Mouse (Mus musculus): ENCODE measurements around the gene 1110051M20Rik.
A peak's percentile ranks its signal among the peaks of the same experiment; 100 is the strongest.
"Not testable (repeated sequence)": the region's sequence is repeated elsewhere in the genome, so short reads cannot be mapped to it uniquely, and the experiment has no call there.

1110051M20Rik gene

GRCm38 (mm10) chr2:91263692-91264660, 180.5 kb downstream of the 1110051M20Rik start:
- DNase-seq (ENCODE audit: low read depth, low spot score): no peak

DNA sequence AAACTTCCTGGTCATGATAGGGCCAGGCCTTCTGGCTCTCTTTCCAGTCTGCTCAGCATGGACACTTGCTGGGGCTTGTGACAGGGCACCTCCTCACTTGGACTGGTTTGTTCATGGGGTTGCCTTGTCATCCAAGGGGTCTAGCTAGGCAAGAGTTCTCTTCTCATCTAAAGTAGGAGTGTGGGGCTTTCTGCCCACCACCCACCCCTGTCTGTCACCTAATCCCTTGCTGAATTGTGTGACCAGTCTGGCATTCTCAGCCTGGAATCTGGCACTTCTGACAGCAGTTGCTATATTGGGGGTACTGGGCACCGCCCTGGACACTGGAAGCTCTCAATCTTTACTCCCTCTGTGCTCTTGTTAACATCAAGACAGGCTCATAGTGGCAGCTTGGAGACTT, 185.0 kb downstream of the 1110051M20Rik start:
- DNase-seq (ENCODE audit: low read depth, low spot score): no peak

DNA sequence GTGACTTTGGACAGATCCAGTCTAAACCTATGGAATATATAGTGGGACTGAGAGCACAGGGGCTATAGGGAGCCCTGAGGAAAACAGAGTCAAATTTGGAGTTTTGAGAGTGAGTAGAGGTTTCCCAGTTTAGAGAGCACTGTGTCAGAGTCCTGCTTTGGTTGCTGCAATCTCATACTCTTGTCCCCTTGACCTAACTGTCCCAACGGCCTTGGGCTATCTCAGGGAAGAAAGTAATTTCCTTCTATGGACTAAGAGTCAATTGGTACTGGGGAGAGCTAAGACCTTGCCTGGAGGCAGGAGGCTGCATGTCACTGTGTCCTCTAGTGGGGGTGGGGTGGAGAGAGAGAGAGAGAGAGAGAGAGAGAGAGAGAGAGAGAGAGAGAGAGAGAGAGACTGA, 185.7 kb downstream of the 1110051M20Rik start:
- DNase-seq (ENCODE audit: low read depth, low spot score): no peak

DNA sequence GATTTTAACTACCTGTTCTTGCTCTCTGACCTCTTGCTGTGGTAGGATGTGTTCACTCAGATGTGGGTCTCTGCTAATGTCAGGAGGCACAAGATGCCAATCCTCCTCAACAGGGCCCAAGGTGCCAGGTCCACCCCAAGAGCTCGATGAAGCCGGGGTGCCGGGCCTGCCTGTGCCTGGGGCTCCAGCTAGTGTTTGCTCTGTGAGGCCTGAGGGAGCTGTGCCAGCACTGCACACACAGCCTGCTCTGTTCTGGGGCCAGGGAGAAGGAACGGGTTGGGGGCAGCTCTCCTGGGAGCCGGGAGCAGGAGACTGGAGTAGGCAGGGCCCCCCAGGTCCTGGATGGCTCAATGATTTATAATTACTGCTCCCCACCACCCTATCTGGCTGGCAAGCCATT, 186.4 kb downstream of the 1110051M20Rik start:
- no peak for DNase-seq (ENCODE audit: low read depth, low spot score)

GRCm38 (mm10) chr2:91257126-91257980, 187.2 kb downstream of the 1110051M20Rik start:
- DNase-seq (ENCODE audit: low read depth, low spot score): no peak

GRCm38 (mm10) chr2:91256256-91257125, 188.0 kb downstream of the 1110051M20Rik start:
- no peak for DNase-seq (ENCODE audit: low read depth, low spot score)

DNA sequence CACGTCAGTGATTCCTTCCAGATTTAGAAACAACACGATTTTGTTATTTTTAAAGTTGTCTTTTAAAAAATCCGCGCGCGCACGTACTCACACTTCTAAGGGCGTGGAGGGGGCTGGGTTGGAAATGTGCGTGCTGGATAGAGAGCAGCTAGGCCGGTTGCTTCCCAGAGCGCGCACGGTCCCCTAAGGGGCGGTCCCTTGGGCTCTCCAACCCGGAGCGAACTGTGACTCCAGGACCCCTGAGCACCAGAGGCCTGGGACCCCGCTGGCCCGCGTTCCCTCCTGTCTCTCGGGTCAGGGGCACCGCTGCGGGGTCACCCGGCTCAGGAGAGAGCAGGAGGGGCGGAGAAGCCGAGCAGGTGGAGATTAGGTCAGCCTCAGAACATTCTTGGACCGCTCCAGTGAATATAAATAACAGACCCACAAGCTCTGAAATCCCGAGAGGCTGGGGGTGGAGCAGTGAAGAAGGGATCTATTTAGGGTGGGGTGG, 188.8 kb downstream of the 1110051M20Rik start, which contains the start of gene Pacsin3:
TSS of gene Pacsin3 (plus strand) at position 294 of the 490 bp plus-strand sequence.
- DNase-seq (ENCODE audit: low read depth, low spot score): no peak

GRCm38 (mm10) chr2:91254725-91255380, 189.7 kb downstream of the 1110051M20Rik start:
- DNase-seq (ENCODE audit: low read depth, low spot score): no peak

DNA sequence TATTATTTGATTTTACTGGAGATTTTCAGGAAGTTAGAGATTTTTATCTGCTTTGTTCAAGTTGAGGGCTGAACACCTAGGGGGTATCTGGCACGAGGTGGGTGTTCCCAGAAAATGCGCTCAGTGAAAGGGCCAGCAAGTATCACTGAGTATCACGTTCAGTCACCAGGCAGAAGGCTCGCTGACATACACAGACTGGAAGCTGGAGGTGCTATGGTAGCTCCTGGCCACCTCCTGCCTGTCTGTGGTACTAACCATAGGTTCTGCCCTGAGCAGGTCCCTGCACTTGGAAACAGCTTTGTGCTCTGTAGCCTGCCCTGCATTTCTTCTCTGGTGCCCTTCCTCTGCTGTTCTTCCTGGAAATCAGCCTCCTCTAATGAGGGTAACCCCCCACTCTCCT, 192.0 kb downstream of the 1110051M20Rik start:
- DNase-seq (ENCODE audit: low read depth, low spot score): no peak

GRCm38 (mm10) chr2:91252001-91252400, 192.5 kb downstream of the 1110051M20Rik start:
- no peak for DNase-seq (ENCODE audit: low read depth, low spot score)

GRCm38 (mm10) chr2:91248366-91248765, 196.1 kb downstream of the 1110051M20Rik start:
- no peak for DNase-seq (ENCODE audit: low read depth, low spot score)

DNA sequence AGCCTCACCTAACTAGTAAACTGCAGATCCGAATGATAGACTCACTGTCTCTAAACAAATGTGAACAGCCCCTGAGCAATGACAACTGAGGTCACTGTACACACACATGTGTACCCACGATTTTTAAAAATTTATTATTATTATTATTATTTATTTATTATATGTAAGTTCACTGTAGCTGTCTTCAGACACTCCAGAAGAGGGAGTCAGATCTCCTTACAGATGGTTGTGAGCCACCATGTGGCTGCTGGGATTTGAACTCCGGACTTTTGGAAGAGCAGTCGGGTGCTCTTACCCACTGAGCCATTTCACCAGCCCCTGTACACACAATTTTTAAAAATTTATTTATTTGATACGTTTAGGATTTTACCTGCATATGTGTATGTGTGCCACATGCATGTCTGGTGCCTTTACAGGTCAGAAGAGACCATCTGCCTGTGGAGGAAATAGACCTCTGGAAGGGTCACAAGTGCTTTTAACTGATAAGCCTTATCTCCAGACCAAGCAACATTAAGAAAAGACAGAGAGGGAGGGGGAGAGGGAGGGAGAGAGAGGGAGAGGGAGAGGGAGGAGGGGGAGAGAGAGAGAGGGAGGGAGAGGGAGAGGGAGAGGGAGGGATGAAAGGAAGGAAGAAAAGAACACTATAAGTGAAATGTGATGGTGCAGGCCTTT, 199.8 kb downstream of the 1110051M20Rik start:
- no peak for DNase-seq (ENCODE audit: low read depth, low spot score)

- no peak for DNase-seq (ENCODE audit: low read depth, low spot score)
These were observed 201.1 kb downstream of the 1110051M20Rik start for GRCm38 (mm10) chr2:91243416-91243815.

DNA sequence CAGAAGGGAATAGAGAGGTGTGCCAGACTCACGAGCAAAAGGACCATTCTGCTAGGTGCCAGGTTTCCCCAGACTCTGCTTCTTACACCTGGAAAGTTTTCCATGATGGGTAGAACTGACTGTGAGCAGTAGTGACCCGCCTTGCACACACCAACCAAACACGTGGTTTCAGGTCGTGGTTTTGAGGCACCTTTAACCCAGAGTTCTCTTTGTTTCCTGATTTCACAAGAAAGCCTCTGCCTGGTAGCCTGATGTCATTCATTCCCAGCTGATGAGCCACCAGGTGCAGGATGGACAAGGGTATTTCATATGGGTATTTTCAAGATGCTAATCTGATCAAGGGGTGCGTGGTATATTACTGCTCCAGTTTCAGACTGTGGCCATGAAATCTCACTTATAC, 202.0 kb downstream of the 1110051M20Rik start:
- no peak for DNase-seq (ENCODE audit: low read depth, low spot score)

- DNase-seq (ENCODE audit: low read depth, low spot score): not testable (repeated sequence)
These were observed 206.9 kb downstream of the 1110051M20Rik start for GRCm38 (mm10) chr2:91237511-91238080.

DNA sequence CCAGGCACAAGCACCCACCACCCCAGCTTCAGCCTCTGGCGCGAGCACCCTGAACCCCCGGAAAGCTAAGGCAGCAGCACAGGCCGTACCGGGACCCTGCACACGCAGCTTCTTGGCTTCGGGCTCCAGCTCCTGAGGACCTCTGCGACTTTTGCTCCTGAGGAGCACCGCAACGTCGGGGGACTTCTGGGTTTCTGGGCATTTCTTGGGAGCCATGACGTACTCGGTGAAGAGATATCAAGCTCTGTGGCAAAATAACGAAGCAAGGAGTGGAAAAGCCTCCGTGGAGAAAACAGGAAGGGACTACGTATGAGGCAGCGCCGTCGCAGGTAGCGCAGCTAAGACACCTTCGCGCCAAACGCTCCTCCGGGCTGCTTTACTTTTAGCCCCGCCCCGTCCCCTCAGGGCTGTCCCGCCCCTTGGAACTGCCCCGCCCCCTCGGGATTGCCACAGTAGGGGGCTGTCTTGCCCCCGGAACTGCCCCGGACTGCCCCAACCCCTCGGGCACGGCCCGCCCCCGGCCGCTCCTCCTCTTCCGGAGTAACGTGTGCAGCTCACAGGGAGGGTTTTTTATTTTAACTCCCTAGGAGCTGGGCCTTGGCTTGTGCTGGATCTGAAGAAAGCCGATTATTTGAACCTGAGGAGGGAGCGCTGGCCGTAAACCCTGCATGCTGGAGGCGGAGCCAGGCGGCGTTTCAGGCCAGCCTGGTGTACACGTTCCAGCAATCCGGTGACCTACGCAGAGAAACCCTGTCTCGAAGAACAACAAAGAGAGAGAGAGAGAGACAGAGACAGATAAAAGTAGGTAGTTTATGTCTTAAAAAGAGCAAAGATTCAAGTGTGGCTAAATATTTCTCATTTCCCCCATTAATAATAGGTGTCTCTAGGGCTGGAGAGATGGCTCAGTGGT, 207.6 kb downstream of the 1110051M20Rik start, which contains the start of gene Ddb2:
TSS of gene Ddb2 (minus strand) at position 382 of the 910 bp plus-strand sequence.
- DNase-seq (ENCODE audit: low read depth, low spot score): peak; percentile 83

DNA sequence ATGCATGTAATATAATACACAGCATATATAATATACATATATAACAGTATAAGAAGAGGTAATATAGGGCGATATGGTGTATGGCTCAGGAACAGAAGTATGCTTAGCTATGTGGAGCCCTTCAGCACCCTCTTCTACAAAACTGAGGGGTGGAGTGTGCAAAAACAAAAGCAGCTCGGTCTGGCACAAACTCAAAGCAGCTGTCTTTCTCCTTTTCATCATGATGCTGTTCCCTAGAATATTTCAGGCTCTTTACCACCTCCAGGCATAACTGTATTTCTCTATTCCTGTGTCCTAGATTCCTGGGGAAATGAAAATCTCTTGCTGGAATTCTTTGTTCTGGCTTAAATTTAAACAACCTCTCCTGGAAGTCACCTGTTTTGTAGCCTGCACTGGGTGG, 214.8 kb downstream of the 1110051M20Rik start:
- no peak for DNase-seq (ENCODE audit: low read depth, low spot score)

Measured in c-Kit-negative CD71-positive TER-119-positive erythroid progenitor cells, embryonic 14.5 days (primary cell).